Mouse (Mus musculus): ENCODE measurements around the gene Zfp62. TPM values are rescaled to one million over a fixed set of nuclear protein-coding genes. Genes with fewer than 3 reads are reported as not detected.
"Not testable (repeated sequence)": the region's sequence is repeated elsewhere in the genome, so short reads cannot be mapped to it uniquely, and the experiment has no call there.

The Zfp62 gene
- total and polyA plus RNA-seq, 2 experiments from 2014 or later, result 7.4 to 20.4 TPM

GRCm38 (mm10) chr11:49187701-49188100 lies 15.4 kb upstream of the Zfp62 start:
- H3K4me2 ChIP-seq (ENCODE audit: low read depth, low read length), result no peak overlapping the region
- no peak overlapping the region for H3K4me3 ChIP-seq (ENCODE audit: low read depth, low read length)
- no peak for TF ChIP-seq CTCF (IDR thresholded peaks at IDR 0.05; ENCODE audit: low read depth)
- no peak for TF ChIP-seq EP300 (IDR thresholded peaks at IDR 0.05; ENCODE audit: low read depth)
- no peaks in the 10 kb centered on the region for H3K36me3 ChIP-seq (replicated peaks; ENCODE audit: control insufficient read depth, insufficient read depth, low read length)
- H3K27ac ChIP-seq (ENCODE audit: low read depth), result peak overlapping the region; percentile 76
- 52% methylated on average over 10 of the region's 10 CpGs for WGBS
- no peak for ATAC-seq (ENCODE audit: insufficient read depth, low read depth)
- no peaks in the 10 kb centered on the region for H3K9me3 ChIP-seq (replicated peaks; ENCODE audit: control insufficient read depth, low read length)
- H3K9ac ChIP-seq (replicated peaks; ENCODE audit: low read depth, low read length), result no peak overlapping the region
- no peak for DNase-seq (ENCODE audit: low spot score)
- no peaks in the 10 kb centered on the region for H3K4me1 ChIP-seq (ENCODE audit: control insufficient read depth, insufficient read depth)
- no peaks in the 10 kb centered on the region for H3K27me3 ChIP-seq (ENCODE audit: control insufficient read depth, insufficient read depth, low read length)

- no peak overlapping the region for H3K4me2 ChIP-seq (ENCODE audit: low read depth, low read length)
- H3K27me3 ChIP-seq (ENCODE audit: control insufficient read depth, insufficient read depth, low read length), result no peaks in the 10 kb centered on the region
- TF ChIP-seq EP300 (IDR thresholded peaks at IDR 0.05; ENCODE audit: low read depth), result no peak
- peak; percentile 77 for TF ChIP-seq CTCF (IDR thresholded peaks at IDR 0.05; ENCODE audit: low read depth)
- H3K4me3 ChIP-seq (ENCODE audit: low read depth, low read length), result no peak overlapping the region
- DNase-seq (ENCODE audit: low spot score) (no peak), ATAC-seq (ENCODE audit: insufficient read depth, low read depth) (no peak)
- WGBS, result 1% methylated on average over 7 of the region's 7 CpGs
- H3K4me1 ChIP-seq (ENCODE audit: control insufficient read depth, insufficient read depth), result no peaks in the 10 kb centered on the region
- H3K9ac ChIP-seq (replicated peaks; ENCODE audit: low read depth, low read length), result no peak overlapping the region
- H3K27ac ChIP-seq (ENCODE audit: low read depth), result no peak overlapping the region
- no peaks in the 10 kb centered on the region for H3K36me3 ChIP-seq (replicated peaks; ENCODE audit: control insufficient read depth, insufficient read depth, low read length)
- H3K9me3 ChIP-seq (replicated peaks; ENCODE audit: control insufficient read depth, low read length), result no peaks in the 10 kb centered on the region
These were observed 13.4 kb upstream of the Zfp62 start for GRCm38 (mm10) chr11:49189737-49190136.

DNA sequence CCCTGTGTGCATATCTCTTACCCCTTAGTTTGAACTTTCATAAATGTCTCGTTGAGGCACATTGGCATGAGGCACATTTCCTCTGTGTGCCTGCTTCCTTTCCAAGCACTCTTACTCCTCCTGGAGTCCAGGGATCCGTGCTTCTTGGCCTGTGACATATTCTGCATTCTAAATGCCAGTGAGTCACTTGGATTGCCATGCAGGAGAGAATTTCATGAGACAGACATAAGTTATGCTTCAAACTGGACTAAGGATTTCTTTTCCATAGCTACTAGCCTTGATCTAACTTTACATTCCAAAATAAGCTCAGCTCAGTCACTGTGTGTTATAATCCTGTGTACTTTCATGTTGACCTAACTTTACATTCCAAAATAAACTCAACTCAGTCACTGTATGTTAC lies 12.0 kb upstream of the Zfp62 start:
- WGBS, result 25% methylated on average over 2 of the region's 2 CpGs
- TF ChIP-seq CTCF (IDR thresholded peaks at IDR 0.05; ENCODE audit: low read depth) (no peak), EP300 (IDR thresholded peaks at IDR 0.05; ENCODE audit: low read depth) (no peak)
- Histone ChIP-seq H3K4me2 (ENCODE audit: low read depth, low read length) (no peak overlapping the region), H3K9ac (replicated peaks; ENCODE audit: low read depth, low read length) (no peak overlapping the region), H3K27me3 (ENCODE audit: control insufficient read depth, insufficient read depth, low read length) (no peaks in the 10 kb centered on the region), H3K27ac (ENCODE audit: low read depth) (no peak overlapping the region), H3K9me3 (replicated peaks; ENCODE audit: control insufficient read depth, low read length) (no peaks in the 10 kb centered on the region), H3K4me1 (ENCODE audit: control insufficient read depth, insufficient read depth) (no peaks in the 10 kb centered on the region), H3K4me3 (ENCODE audit: low read depth, low read length) (no peak overlapping the region), H3K36me3 (replicated peaks; ENCODE audit: control insufficient read depth, insufficient read depth, low read length) (no peaks in the 10 kb centered on the region)
- DNase-seq (ENCODE audit: low spot score), result no peak
- ATAC-seq (ENCODE audit: insufficient read depth, low read depth), result no peak

- 92% methylated on average over 9 of the region's 9 CpGs for WGBS
- H3K9ac ChIP-seq (replicated peaks; ENCODE audit: low read depth, low read length); H3K4me1 ChIP-seq (ENCODE audit: control insufficient read depth, insufficient read depth); H3K9me3 ChIP-seq (replicated peaks; ENCODE audit: control insufficient read depth, low read length); ATAC-seq (ENCODE audit: insufficient read depth, low read depth); H3K4me2 ChIP-seq (ENCODE audit: low read depth, low read length); H3K27me3 ChIP-seq (ENCODE audit: control insufficient read depth, insufficient read depth, low read length); H3K4me3 ChIP-seq (ENCODE audit: low read depth, low read length); H3K36me3 ChIP-seq (replicated peaks; ENCODE audit: control insufficient read depth, insufficient read depth, low read length); DNase-seq (ENCODE audit: low spot score): not testable (repeated sequence)
- peak overlapping the region; percentile 57; the same call in 1 of the 2 replicates for H3K27ac ChIP-seq (ENCODE audit: low read depth)
These were observed 8.3 kb upstream of the Zfp62 start for GRCm38 (mm10) chr11:49194771-49195170.

GRCm38 (mm10) chr11:49195819-49196322 lies 7.2 kb upstream of the Zfp62 start:
- peak; percentile 67; the same call in 1 of the 2 replicates for TF ChIP-seq EP300 (IDR thresholded peaks at IDR 0.05; ENCODE audit: low read depth)
- no peak for TF ChIP-seq CTCF (IDR thresholded peaks at IDR 0.05; ENCODE audit: low read depth)
- ATAC-seq (ENCODE audit: insufficient read depth, low read depth), result peak; percentile 55; the same call in 1 of the 2 replicates
- 53% methylated on average over 7 of the region's 7 CpGs for WGBS
- H3K4me2 ChIP-seq (ENCODE audit: low read depth, low read length), result no peak overlapping the region
- H3K4me1 ChIP-seq (ENCODE audit: control insufficient read depth, insufficient read depth), result no peaks in the 10 kb centered on the region
- no peak overlapping the region for H3K4me3 ChIP-seq (ENCODE audit: low read depth, low read length)
- H3K36me3 ChIP-seq (replicated peaks; ENCODE audit: control insufficient read depth, insufficient read depth, low read length), result no peaks in the 10 kb centered on the region
- no peak overlapping the region for H3K9ac ChIP-seq (replicated peaks; ENCODE audit: low read depth, low read length)
- no peaks in the 10 kb centered on the region for H3K27me3 ChIP-seq (ENCODE audit: control insufficient read depth, insufficient read depth, low read length)
- peak; percentile 17 for DNase-seq (ENCODE audit: low spot score)
- no peaks in the 10 kb centered on the region for H3K9me3 ChIP-seq (replicated peaks; ENCODE audit: control insufficient read depth, low read length)
- peak overlapping the region; percentile 65 for H3K27ac ChIP-seq (ENCODE audit: low read depth)

DNA sequence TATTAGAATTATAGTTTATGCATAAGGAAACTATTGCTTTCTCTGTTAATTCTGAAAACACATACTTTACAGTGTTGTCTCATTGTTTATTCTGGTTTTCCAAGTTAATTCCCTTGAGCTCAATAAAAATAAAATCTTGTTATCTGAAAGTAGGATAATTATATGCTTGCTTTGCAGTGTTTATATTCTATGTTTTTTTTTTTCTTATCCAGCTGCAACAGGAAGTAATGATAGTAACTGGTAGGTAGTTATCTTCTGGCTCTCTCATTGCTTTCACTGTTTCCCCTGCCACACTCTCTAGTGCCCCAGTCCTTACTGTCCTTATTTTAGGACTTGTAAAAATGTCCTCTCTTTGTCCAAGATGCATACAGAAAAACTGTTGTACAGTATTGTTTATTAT lies 2.4 kb upstream of the Zfp62 start:
- Histone ChIP-seq H3K27me3 (ENCODE audit: control insufficient read depth, insufficient read depth, low read length) (no peaks in the 10 kb centered on the region), H3K9ac (replicated peaks; ENCODE audit: low read depth, low read length) (no peak overlapping the region), H3K4me1 (ENCODE audit: control insufficient read depth, insufficient read depth) (peaks cover 18% of the 10 kb centered on the region), H3K4me3 (ENCODE audit: low read depth, low read length) (no peak overlapping the region), H3K36me3 (replicated peaks; ENCODE audit: control insufficient read depth, insufficient read depth, low read length) (no peaks in the 10 kb centered on the region), H3K9me3 (replicated peaks; ENCODE audit: control insufficient read depth, low read length) (no peaks in the 10 kb centered on the region), H3K27ac (ENCODE audit: low read depth) (no peak overlapping the region), H3K4me2 (ENCODE audit: low read depth, low read length) (no peak overlapping the region)
- DNase-seq (ENCODE audit: low spot score) (no peak), ATAC-seq (ENCODE audit: insufficient read depth, low read depth) (no peak)
- TF ChIP-seq CTCF (IDR thresholded peaks at IDR 0.05; ENCODE audit: low read depth) (no peak), EP300 (IDR thresholded peaks at IDR 0.05; ENCODE audit: low read depth) (no peak)

All from heart, postnatal 0 days (tissue).